Mouse (Mus musculus) heart, postnatal 0 days (tissue): ENCODE measurements at regions not wholly inside any gene's neighbourhood (a gene's known extent, or its start where the extent isn't known, plus 50 kb on each side); places are given as distances from the start of the nearest gene placed in this dataset.
A peak's percentile ranks its signal among the peaks of the same experiment; 100 is the strongest.

Source experiments
- ATAC-seq: fragments of 200-750 bp; cut with Nextera tagmentation; 2 replicates; pipeline ENCODE4 v1.8.0; 2017; ENCODE audit warnings: low read depth, moderate number of reproducible peaks, moderate library complexity; ENCODE audit not compliant: insufficient read depth
- DNase-seq: peaks from one replicate; pipeline ENCODE4 v3.0.0-alpha.2; 2016; ENCODE audit warnings: low spot score
- H3K27ac ChIP-seq: fragments of 300-500 bp; sonication (generic); 2 replicates; pipeline ENCODE4 v1.5.1; 2014; ENCODE audit warnings: low read depth, mild to moderate bottlenecking
- H3K27me3 ChIP-seq: fragments of 300-500 bp; sonication (generic); 2 replicates; pipeline ENCODE4 v1.6.1; 2014; ENCODE audit warnings: low read length, mixed read lengths; ENCODE audit not compliant: control insufficient read depth, insufficient read depth
- H3K36me3 ChIP-seq: fragments of 300-500 bp; sonication (generic); replicated peaks from 2 replicates; pipeline ENCODE4 v1.6.1; 2014; ENCODE audit warnings: low read length, mixed read lengths; ENCODE audit not compliant: control insufficient read depth, insufficient read depth
- H3K4me1 ChIP-seq: fragments of 300-500 bp; sonication (generic); 2 replicates; pipeline ENCODE4 v1.6.1; 2014; ENCODE audit warnings: antibody characterized with exemption; ENCODE audit not compliant: control insufficient read depth, insufficient read depth
- H3K4me2 ChIP-seq: fragments of 300-500 bp; sonication (generic); 2 replicates; pipeline ENCODE4 v1.6.1; 2014; ENCODE audit warnings: low read depth, mild to moderate bottlenecking, low read length, moderate library complexity
- H3K4me3 ChIP-seq: fragments of 300-500 bp; sonication (generic); 2 replicates; pipeline ENCODE4 v1.5.1; 2014; ENCODE audit warnings: low read depth, low read length
- H3K9ac ChIP-seq: fragments of 300-500 bp; sonication (generic); replicated peaks from 2 replicates; pipeline ENCODE4 v1.6.1; 2014; ENCODE audit warnings: low read depth, low read length, mixed read lengths
- H3K9me3 ChIP-seq: fragments of 300-500 bp; sonication (generic); replicated peaks from 2 replicates; pipeline ENCODE4 v1.6.1; 2016; ENCODE audit warnings: low read length; ENCODE audit not compliant: control insufficient read depth
- CTCF ChIP-seq: IDR thresholded peaks from 2 replicates; pipeline ENCODE4 v1.5.1; 2016; ENCODE audit warnings: antibody characterized with exemption, control low read depth, low read depth
- EP300 ChIP-seq: IDR thresholded peaks from 2 replicates; pipeline ENCODE4 v1.6.1; 2016; ENCODE audit warnings: antibody characterized with exemption, low read depth
- WGBS: fragments of 180-500 bp; shearing (Covaris S2); extraction: QIAGEN DNeasy Blood & Tissue Kit; methylation state at CpG from one replicate; pipeline ENCODE4 v1.1.7; 2014; 5-methylcytosine and 5-hydroxymethylcytosine counted together

DNA sequence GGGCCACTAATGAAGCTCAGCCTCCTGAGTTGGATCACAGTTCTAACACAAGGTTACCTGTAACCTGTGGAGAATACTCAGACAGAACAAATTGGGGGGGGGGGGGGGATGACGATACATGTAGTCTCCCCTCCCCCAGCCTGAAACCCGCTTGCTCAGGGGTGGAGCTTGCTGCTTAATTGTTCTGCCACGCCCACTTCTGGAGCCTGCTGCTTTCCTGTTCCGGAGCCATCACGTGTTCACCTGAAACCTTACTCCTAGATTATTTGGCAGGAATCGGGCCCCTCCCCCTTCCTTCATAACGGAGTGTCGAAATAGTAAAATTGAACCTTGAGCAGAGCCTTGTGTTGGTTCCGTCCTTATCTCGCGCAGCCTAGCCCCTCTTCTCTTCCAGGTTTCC is 310.6 kb upstream of the Prox1 start:
- Histone ChIP-seq H3K4me2 (no peak overlapping the region), H3K27me3 (no peaks in the 10 kb centered on the region), H3K4me3 (no peak overlapping the region), H3K27ac (no peak overlapping the region), H3K36me3 (no peaks in the 10 kb centered on the region), H3K9me3 (peaks cover 4% of the 10 kb centered on the region), H3K4me1 (peaks cover under 1% of the 10 kb centered on the region; the same call in 1 of the 2 replicates), H3K9ac (no peak overlapping the region)
- ATAC-seq = no peak
- no peak for DNase-seq
- 71% methylated on average over 10 of the region's 11 CpGs for WGBS
- TF ChIP-seq CTCF (no peak), EP300 (no peak)

DNA sequence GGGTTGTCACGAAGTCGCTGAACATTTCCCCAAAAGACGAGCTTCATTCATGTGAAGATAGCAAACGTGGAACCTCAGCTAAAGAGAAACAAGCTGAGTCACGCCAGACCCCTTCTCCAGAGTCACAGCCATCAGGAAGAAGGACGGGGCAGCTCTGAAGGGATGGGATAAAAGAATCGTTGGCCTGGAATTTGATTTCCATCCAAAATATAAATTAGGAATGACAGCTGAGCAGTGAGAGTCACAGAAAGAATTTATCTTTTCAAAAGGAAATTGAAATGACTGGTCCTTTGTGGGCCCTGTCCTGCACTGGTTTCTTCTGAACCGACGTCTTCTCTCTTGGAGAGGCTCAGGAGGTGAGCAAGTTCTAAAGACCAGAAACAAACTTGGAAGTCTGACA is 310.1 kb upstream of the Prox1 start:
- no peaks in the 10 kb centered on the region for H3K36me3 ChIP-seq
- TF ChIP-seq CTCF (no peak), EP300 (no peak)
- DNase-seq = no peak

DNA sequence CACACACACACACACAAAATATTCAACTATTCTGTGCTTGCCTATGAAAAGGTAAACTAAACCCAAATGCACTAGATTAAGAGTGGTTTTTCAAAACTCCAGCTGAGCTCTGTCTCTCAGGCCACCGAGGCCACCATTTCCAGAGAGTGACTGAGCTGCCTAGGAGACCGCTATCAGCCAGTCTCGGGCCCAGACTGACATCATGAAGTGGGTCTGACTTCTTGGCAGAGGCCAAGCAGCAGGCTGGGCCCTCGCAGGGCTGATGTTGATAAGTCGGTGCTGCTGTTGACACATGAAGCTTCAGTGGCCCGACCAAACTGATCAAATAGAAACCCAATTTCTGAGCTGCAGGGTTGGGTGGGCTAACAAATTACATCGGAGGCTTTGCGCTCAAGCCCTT is 302.2 kb upstream of the Prox1 start:
- TF ChIP-seq EP300 (no peak), CTCF (no peak)
- 0 out of 2 replicates have a peak, but pooled peaks have one; percentile 63 for ATAC-seq

More for the DNA sequence above, 310.1 kb upstream of the Prox1 start:
- no peak for ATAC-seq
- Histone ChIP-seq H3K4me1 (no peaks in the 10 kb centered on the region), H3K4me2 (0 out of 2 replicates have a peak overlapping the region, but pooled peaks have one; percentile 4), H3K9ac (no peak overlapping the region), H3K9me3 (peaks cover 4% of the 10 kb centered on the region), H3K27ac (no peak overlapping the region), H3K27me3 (no peaks in the 10 kb centered on the region), H3K4me3 (no peak overlapping the region)
- WGBS = 63% methylated on average over 9 of the region's 9 CpGs

DNA sequence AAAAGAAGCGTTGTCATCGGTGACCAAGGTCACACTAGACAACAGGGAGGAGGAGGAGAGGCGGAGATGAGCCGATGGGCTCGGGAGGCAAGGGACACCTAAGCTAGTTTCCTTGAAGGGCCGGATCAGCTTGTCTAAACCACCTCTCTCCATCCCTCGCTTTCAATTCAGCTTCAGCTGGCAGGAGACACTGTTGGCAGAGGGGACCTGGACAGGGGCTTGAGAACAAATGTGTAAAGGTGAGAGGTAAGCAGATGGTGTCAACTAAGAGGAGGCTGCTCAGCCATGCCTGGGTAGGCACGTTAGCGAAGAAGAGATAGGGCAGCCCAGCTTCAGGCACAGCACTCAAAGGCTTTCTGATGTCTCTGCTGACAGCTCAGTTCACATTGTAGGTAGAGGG is 299.8 kb upstream of the Prox1 start:
- H3K27me3 ChIP-seq = no peaks in the 10 kb centered on the region
- H3K4me3 ChIP-seq = no peak overlapping the region
- H3K4me1 ChIP-seq = peaks cover 3% of the 10 kb centered on the region; the same call in 1 of the 2 replicates
- H3K36me3 ChIP-seq = no peaks in the 10 kb centered on the region
- ATAC-seq (no peak), DNase-seq (no peak)
- no peak overlapping the region for H3K27ac ChIP-seq
- no peak overlapping the region for H3K4me2 ChIP-seq
- TF ChIP-seq EP300 = no peak
- TF ChIP-seq CTCF = no peak
- no peak overlapping the region for H3K9ac ChIP-seq
- whole genome bisulfite sequencing = 71% methylated on average over 9 of the region's 9 CpGs
- no peaks in the 10 kb centered on the region for H3K9me3 ChIP-seq

More for the DNA sequence above, 302.2 kb upstream of the Prox1 start:
- H3K4me1 ChIP-seq = peaks cover 3% of the 10 kb centered on the region; the same call in 1 of the 2 replicates
- 31% methylated on average over 8 of the region's 8 CpGs for WGBS
- H3K9ac ChIP-seq = no peak overlapping the region
- H3K27me3 ChIP-seq = no peaks in the 10 kb centered on the region
- no peak overlapping the region for H3K27ac ChIP-seq
- H3K4me2 ChIP-seq = no peak overlapping the region
- DNase-seq = peak; percentile 19
- no peaks in the 10 kb centered on the region for H3K9me3 ChIP-seq
- no peaks in the 10 kb centered on the region for H3K36me3 ChIP-seq
- no peak overlapping the region for H3K4me3 ChIP-seq

DNA sequence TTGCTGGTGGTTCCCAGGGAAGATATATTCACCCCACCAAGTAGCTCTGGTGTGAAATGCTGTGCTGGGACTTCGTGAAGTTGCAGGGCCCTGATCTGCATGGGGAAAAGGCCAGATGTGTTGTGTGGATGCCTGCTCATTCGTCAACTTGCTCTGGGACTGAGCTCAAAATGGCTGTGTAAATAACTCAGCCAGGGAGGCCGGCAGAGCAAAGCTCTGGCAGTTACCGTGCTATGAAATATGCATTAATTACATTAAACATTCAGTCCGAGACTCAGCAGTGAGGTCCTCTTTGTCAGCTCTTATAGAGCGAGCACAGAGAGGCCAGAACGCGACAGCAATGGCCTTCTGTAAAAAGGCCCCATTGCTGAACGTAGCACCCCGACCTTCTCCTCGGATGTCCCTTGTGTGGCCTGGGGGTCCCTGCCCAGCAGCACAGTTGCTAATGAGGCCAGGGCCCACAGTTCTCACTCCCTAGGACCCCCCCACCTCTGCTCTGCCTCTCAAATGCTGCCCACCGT is 287.1 kb upstream of the Prox1 start:
- WGBS = 77% methylated on average over 12 of the region's 12 CpGs
- Histone ChIP-seq H3K4me3 (no peak overlapping the region), H3K27me3 (no peaks in the 10 kb centered on the region), H3K4me2 (no peak overlapping the region), H3K9ac (no peak overlapping the region), H3K27ac (no peak overlapping the region), H3K36me3 (no peaks in the 10 kb centered on the region), H3K9me3 (no peaks in the 10 kb centered on the region), H3K4me1 (no peaks in the 10 kb centered on the region)
- ATAC-seq (no peak), DNase-seq (no peak)
- no peak for TF ChIP-seq EP300
- TF ChIP-seq CTCF = no peak

DNA sequence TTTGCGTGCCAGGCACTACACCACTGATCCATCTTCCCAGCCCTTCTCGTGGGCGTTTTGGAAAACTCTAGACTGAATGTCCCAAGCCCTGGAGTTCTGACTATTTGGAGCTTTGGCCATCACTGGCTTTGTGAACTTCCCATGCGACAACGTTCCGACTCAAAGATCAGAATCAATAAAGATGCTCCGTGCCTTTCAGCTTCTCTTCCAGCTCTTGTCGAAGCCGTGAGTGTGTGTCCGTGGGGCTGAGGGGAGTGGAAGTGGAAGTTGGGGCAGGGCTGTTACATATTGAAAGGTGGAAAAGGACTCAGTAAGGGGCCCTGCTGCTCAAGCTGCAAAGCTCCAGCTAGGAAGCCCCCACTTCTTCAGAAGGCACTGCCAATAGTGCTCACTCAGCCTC is 283.0 kb upstream of the Prox1 start:
- Histone ChIP-seq H3K36me3 (no peaks in the 10 kb centered on the region), H3K4me1 (no peaks in the 10 kb centered on the region), H3K27ac (no peak overlapping the region), H3K27me3 (no peaks in the 10 kb centered on the region), H3K9me3 (no peaks in the 10 kb centered on the region), H3K9ac (no peak overlapping the region), H3K4me2 (no peak overlapping the region), H3K4me3 (no peak overlapping the region)
- 91% methylated on average over 10 of the region's 10 CpGs for WGBS
- no peak for TF ChIP-seq CTCF
- no peak for TF ChIP-seq EP300
- ATAC-seq = no peak
- no peak for DNase-seq
